Mouse (Mus musculus): Measurements from ENCODE around the gene Ceacam16.

Ceacam16 gene

DNA sequence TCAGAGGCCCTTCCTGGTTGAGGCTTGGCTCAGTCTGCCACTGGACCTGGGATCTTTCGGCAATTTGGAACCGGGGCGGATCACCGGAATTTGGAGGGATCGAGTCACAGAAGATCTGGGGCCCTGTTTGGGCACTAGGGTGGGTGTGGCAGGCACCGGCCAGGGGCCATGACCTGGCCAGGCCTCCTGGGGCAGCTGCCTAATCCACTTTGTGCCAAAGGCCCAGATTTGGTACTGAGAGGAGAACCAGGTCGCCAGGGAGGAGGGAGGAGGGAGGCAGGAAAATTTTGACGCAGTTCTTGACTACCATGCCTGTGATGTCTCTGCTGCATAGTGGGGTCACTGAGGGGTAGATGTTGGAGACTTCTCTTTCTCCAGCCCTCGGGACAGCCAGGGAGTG lies at the start of gene Ceacam16:
Gene Ceacam16, minus strand, starts transcription at position 101 of the 400 bp plus-strand sequence.
- DNase-seq (ENCODE audit: low read depth): no peak

DNA sequence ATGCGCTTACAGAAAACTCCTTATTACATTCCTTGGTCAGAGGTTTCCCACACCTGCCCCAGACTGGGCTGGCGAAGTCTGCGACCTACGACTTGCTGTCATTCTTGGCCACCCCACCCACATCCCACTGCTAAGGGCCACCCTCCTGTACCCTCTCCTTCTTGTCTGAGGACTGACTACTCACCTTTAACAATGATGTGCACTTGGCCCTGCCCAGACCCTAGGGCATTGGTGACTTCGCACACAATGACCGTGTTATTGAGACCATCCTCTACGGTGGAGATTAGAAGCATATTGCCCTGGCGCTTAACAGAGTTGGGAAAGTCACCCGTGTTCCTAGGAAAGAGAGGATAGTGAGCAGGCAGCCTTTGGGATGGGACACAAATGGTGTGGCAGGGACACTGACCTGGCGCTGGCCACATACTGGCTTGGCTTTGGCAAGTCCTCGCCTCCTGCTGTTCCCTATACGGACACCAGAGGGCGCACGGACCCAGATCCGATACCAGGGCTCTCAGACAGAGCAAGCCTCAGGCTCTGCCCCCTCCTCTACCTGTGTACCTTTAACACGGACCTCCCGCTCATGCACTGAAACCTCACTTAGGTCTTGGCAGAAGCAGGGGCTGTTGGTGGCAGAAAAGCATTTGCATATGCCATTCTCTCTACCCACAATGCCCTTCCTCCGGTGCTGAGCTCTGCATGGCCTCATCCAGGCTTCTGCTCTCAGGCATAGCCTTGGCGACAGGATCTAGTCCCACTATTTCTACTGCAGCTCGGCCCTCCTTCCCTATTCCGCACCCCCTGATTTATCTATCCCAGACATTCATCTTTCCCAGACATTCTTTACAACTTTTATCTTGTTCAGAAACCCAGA lies 49.6 kb upstream of the Ceacam16 start:
- DNase-seq (ENCODE audit: low read depth): peak; percentile 44

DNA sequence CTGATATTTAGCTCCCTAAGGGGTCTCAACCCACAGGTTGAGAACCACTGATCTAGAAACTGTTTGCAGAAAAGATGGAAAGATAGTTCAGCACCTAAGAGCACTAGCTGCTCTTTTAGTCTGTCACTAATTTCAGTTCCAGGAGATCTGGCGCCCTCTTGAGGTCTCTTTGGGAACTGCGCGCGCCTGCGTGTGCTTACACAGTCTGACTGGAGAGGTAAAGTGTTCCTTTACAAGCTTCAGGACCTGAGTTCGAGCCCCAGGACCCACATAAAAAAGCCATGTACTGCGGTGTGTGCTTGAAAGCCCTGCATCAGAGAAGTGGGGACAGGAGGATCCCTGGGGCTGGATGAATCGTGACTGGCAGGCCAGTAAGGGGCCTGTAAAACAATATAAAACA lies 28.8 kb upstream of the Ceacam16 start:
- peak; percentile 38 for DNase-seq (ENCODE audit: low read depth)

DNA sequence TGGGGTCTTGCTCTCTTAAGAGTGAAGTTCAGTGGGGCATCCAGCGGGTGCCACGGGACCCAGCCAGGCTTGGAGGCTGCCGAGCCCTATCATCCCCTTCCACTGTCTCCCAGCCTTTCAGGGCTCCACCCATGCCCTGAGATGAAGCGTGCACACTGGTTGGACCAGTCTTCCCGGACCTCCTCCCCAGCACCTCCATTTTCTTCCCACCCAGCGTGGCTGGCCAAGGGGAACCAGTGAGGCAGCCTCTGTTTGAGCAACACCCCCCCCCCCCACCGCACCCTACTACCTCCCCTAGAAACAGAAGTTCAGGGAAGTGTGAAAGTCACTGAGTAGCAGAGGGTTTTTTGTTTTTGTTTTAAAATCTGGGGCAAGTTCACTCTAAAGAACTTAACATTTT lies 26.8 kb upstream of the Ceacam16 start, which contains the start of gene Ceacam19:
Gene Ceacam19, minus strand, starts transcription at position 117 of the 400 bp plus-strand sequence.
- no peak for DNase-seq (ENCODE audit: low read depth)

DNA sequence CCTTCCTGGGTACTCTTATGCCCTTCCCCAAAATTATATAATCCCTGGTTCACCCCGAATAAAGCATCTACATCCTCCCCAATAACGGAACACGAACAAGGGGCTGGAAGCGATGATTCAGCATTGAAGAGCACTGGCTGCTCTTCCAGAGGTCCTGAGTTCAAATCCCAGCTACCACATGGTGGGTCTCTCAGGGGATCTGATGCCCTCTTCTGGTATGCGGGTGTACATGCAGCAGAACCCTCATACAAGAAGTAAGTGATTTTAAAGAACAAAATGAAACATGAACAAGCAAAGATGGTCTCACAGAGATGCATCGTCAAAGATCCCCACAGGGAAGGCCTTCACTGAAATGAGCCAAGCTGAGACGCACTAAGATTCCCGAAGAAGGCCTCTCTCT lies 19.7 kb upstream of the Ceacam16 start:
- DNase-seq (ENCODE audit: low read depth): no peak

DNA sequence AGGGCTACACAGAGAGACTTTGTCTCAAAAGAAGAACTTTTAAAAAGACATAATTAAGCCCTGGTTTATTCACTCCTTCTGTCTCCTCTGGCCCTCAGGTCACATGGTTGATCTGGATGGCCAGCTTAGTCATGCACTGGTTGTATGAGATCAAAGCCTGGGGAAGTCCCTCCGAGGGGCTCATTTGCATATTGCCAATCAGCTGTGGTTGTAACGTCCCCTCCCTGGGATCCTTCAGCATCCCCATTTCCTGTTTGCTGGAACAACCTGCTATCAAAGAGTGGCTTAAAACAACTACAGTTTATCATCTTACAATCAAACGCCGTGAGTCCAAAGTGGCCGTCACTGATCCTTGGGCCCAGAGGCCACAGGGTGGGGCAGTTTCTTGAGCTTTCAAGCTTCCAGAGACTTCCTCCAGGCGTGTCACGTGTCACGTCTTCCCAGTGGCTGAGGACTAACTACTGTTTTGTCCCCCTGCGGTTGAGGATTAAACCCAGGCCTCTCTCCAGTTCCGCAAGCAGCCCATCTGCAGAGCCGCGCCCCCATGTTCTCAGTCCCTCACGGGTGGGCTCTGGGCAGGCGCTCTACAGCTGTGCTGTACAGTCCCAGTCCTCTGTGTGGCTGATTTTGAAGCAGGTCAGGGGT lies 15.8 kb upstream of the Ceacam16 start:
- DNase-seq (ENCODE audit: low read depth): no peak

DNA sequence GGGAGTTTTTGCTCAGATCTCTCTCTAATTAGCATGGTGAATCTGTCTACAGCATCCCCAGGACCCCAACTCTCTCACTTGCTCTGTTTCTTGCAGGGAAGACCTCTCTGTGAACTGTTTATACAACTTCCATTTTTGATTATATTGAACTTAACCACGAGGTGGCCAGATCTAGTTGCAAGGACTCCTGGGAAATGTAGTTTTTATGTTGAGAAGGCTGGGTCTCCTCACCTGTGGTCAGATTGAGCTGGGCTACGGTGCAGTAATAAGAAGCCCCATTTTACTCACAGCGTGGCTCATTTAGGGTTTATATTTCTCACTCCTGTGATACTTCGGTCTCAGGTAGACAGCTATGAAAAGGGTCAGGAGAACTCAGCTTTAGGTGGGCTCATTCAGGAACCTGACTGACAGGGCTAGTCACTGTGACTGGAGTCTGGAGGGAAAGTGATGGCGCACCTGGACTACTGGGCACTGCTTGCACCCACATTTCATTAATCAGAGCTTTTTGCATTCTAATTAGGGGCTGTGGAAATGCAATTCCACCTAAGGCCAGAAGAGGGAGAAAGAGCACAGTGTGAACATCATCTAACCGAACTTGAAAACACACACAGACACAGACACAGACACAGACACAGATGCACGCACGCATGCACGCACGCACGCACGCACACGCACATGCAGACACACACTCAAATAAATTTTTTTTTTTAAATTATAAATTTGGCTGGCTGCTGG lies 15.0 kb upstream of the Ceacam16 start:
- peak; percentile 34 for DNase-seq (ENCODE audit: low read depth)

DNA sequence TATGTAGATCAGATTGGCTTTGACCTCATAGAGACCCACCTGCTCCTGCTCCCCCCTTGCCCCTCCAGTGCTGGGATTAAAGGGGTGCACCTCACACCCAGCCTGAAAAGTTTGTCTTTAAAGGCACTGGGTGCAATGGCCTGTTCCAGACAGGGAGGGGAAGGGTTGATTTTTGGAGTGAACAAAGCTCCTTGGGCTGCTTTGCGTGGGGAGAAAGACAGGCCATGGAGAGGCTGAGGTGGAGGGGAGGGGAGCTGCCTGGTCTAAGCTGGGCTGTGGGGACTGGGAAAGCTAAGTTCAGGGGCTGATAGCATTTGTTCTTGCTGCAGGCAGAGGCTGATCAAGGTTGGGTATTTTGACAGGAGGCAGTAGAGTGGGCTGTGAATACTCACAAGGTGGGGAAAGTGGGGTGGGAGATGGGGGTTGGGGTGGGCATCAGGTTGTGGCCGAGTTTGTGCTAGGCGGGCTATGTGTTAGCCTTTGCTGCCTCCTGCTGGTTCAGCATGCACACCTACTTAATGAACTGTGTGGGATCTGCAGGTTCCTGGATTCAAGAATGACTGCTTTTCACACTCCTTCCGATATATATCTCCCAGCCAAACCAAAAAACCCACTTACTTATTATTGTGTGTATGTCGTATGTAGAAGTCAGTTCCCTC lies 11.0 kb upstream of the Ceacam16 start:
- no peak for DNase-seq (ENCODE audit: low read depth)

DNA sequence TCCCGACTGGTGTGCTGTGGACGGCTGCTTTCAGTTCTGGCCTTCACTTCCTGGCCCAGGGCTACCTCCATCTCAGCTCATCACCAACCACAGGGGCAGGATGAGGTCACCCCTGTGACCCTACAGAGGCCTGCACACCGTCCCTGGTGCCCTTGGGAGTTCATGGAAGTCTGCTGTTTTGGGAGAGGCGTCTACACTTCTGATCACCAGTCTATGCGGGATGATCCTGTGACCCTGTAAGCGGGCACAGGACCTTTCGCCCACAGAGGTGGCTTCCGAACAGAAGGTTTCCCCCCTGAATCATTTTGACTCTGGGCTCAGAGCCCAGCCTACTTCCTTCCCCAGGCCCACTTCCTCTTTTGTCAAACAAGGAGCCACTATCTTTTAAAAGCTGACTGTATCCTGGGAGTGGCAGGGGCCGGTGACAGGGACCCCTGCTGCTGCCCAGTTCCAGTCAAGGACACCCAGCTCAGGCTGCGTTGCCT lies 10.1 kb upstream of the Ceacam16 start:
- no peak for DNase-seq (ENCODE audit: low read depth)

DNA sequence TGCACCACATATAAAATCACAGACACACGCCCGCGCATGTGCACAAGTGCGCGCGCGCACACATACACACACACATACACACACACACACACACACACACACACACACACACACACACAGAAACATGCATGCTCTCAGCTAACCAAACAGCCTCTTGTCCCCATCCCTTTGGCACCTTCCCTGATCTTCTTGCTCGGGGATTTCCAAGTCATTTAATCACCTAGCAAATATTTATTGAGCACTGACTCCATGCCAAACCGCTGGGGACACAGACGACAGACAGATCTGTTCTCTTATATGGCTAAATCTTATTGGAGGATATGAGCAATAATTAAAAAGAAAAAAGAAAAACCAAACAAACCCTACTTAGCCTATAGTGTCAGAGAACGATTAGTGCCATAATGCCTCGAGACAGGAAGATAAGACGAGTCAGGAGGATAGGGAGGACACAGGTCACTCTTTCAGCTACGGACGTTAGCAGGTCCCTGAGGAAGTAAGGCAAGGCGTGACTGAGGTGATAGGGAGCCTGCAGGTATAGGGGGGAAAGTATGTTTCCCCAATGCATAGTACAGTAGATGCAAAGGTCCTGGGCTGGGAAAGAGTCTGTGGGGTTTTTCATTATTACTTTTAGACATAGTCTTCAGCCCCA lies 6.8 kb upstream of the Ceacam16 start:
- no peak for DNase-seq (ENCODE audit: low read depth)

DNA sequence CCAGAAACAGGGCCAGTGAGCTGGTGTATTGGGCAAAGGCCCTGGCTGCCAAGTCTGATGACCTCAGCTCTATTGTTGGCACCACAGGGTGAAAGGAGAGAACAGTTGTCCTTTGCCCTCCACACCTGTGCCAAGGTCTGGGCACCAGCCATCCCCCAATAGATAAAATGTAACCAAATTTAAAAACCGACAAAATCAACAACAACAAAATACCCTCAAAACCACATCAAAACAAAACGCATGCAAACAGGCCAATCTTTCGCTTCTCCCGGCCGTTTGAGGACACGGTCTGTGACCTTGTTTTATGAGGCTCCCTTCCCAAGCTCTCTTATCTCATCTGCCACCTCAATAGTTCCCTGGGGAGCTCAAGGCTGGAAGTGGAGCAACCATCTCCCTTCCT lies 5.4 kb upstream of the Ceacam16 start:
- no peak for DNase-seq (ENCODE audit: low read depth)

DNA sequence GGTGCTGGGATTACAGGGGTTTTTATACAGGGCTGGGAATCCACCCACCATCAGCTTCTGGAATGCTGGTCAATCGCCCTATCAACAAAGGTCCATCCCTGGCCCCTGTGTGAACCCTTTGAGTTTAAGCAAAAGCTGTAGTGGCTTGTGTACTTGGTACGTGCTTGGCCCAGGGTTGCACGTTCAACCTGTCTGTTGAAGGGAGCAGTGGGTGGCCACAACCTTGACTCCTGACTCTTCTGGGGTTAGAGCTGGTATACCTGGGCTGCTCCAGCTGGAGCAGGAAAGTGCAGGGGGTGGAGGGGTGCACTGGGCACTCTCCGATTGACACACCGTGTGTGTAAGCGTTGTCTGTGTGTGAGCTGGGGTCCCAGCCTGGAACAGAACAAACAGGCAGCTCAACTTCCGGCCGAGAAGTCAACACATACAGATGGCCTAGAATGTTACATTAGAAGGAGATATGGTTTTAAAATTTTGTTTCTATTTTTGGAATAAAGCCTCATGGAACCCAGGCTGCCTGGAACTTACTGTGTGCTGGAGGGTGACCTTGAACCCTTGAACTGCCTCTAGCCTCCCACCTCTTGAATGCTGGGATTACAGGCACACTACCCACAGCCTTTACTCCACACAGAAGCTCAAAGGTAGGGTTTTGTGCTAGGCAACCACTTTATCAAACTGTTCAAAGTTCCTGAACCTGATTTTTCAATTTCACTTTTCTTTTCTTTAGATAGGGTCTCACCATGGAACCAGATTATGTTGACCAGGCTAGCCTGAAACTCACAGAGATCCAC lies 4.3 kb upstream of the Ceacam16 start:
- no peak for DNase-seq (ENCODE audit: low read depth)

DNA sequence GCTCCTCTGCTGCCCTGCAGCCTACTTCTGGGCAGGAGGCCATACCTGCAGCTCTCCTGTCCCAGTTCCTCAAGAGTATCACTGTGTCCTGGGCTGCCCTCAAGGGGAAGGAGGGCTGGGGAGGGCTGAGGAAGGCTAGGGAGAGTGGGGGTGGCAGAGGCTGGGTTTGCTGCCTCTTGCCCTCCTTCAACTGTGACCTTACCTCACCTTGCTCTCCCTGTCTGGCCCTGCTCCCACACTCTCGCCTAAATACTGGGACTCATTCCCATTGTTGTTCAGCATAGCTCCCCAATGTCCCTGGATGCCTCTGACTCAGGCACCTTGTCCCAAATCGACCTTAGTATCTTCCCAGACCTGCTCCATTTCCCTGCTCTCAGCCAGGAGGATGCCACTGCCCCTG lies 3.1 kb upstream of the Ceacam16 start:
- DNase-seq (ENCODE audit: low read depth): no peak

DNA sequence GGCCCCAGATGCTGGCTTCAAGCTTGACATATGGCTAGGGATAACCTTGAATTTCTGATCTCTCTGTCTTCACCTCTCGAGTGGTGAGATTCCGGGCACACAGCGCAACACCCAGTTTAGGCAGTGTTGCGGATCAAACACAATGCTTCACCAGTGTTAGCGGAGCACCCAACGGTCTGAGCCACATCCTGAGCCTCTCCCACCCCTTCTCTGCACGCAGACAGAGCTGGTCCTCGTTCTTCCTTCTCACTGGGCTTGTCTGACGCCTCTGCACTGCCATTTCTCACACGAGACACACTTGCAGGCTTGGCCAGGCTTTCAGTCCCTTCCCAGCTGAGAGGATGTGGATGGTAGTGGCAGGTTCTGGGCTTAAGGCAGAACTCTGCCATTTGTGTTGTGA lies 1.4 kb downstream of the Ceacam16 start:
- no peak for DNase-seq (ENCODE audit: low read depth)

DNA sequence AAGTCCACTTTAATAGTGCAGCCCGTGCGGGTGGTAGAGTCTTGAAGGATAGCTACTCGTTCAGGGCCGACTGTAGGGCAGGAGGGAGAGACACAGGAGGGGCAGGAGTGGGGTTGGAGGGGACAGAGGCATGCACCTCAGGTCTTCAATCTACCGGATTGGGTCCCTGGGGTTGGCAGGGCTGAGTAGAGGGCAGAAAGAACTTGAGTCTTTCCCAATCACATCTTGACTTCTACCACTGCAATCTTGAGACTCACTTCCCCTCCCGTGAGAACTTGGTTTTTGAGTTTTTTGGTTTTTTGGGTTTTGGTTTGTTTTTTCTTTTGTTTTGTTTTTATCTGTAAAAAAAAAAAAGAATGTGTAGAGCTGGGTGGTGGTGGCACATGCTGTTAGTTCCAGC lies 4.8 kb downstream of the Ceacam16 start:
- DNase-seq (ENCODE audit: low read depth): no peak

DNA sequence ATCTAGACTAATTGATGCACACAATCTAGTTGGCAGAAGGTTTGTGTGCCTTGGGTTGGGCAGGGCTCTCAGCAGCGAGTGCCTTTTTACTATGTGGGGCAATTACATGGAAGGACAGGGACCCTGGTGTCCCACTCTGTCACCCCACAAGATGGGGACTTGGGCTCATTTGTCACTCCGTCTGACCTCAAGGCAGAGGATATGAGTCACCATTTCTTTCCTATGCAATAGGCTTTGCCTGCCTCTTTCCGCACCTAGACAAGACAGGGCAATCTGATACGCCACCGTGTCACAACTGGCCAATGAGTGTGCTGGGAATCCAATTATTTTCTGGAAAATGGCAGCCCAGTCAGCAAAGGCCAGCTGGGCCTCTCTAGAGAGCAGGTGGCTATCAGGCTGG lies 5.4 kb downstream of the Ceacam16 start:
- DNase-seq (ENCODE audit: low read depth): no peak

DNA sequence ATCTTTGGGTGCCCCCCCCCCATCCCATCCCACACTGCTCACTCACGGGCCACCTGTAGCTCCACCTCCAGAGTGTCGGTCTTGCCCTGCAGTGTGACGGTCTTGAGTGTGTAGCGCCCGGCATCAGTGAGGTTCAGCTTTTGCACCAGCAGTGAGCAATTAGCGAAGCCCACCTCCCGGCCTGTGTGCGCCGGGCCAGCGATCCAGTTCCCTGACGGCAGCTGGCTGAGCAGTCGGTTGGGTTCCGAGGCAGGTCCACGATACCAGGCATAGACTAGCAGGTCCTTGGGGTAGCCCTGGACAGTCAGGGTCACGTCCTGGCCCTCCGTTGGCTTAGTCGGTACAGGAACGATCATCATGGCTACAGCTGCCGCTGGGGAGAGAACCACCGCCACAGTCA lies 7.6 kb downstream of the Ceacam16 start:
- no peak for DNase-seq (ENCODE audit: low read depth)

DNA sequence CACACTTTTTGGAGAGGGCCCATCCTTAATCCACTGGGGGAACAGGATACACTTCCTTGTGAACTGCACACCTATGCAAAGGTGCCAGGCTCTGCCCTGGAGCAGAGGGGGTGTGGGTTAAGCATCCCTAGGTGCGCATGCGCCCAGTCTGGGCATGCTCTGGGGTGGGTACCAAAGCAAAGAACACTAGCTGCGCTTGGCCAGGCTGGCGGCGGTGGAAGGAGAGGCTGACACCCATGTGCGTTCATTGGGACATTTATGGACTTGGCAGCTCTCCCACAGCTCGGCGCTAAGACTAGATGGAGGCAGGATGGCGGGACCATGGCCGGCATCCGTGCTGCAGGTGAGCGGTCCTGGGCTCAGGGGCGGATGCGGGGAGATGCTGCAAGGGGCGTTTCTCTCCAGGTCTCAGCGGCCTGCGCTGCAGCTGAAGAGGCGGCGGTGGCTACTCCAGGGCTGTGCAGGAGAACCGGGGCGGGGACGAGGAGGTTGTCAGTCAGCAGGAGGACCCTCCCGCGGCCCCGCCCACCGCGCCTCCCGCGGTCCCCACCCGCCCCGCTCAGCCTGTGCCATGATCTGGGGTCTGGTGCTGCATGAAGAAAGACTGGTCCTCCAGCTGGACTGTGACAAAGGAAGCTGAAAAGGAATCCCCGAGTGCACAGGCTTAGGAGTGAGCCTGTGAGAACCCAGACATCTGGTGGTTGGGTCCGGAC lies 9.1 kb downstream of the Ceacam16 start, which contains the start of gene Gm19345:
Gene Gm19345, plus strand, starts transcription at position 146 of the 713 bp plus-strand sequence.
- DNase-seq (ENCODE audit: low read depth): no peak

DNA sequence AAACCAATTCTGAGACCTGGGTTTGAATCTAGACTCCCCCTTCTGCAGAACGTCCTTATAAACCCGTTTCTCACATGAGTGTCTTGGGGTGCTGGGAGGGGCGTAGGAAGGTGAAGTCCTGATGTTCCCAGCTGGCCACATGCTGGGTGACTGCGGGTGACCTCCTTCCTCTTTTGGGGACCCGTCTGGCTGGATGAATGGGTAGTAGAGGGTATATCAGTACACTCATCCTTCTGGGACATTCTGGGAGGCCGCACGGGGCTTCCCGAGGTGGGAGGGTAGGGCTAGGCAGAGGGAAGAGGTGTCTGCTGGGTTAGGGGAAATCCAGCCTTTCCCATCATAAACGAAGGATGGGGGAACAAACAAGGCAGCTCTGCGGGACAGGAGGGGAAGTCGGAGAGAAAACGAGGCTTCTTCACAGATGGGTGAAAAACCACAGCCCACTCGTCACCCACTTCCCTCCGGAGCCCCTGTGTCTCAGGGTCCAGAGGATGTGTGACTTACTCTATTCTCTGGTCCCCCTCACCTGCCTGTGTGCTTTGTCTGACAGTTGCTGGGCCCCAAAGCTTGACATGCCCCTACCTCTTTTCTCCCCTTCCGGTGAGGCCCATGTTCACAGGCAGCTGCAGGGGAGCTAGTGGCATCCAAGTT lies 16.5 kb downstream of the Ceacam16 start:
- no peak for DNase-seq (ENCODE audit: low read depth)
